Mouse (Mus musculus) forebrain, embryonic 15.5 days (tissue): ENCODE measurements at regions not wholly inside any gene's neighbourhood (a gene's known extent, or its start where the extent isn't known, plus 50 kb on each side); places are given as distances from the start of the nearest gene placed in this dataset.

ENCODE experiments used
- ATAC-seq: fragments of 200-750 bp; cut with Nextera tagmentation; replicated peaks from 2 replicates; pipeline ENCODE4 v1.8.0; 2017; ENCODE audit warnings: mild to moderate bottlenecking, moderate TSS enrichment, moderate library complexity
- H3K27ac ChIP-seq: fragments of 300-500 bp; sonication (generic); replicated peaks from 2 replicates; pipeline ENCODE4 v1.5.1; 2015; ENCODE audit warnings: mild to moderate bottlenecking, inconsistent platforms
- H3K27me3 ChIP-seq: fragments of 300-500 bp; sonication (generic); 2 replicates; pipeline ENCODE4 v1.6.1; 2015; ENCODE audit warnings: inconsistent platforms
- H3K36me3 ChIP-seq: fragments of 300-500 bp; sonication (generic); 2 replicates; pipeline ENCODE4 v1.6.1; 2015; ENCODE audit warnings: mild to moderate bottlenecking, inconsistent platforms
- H3K4me1 ChIP-seq: fragments of 300-500 bp; sonication (generic); 2 replicates; pipeline ENCODE4 v1.6.1; 2015; ENCODE audit warnings: inconsistent platforms
- H3K4me2 ChIP-seq: fragments of 300-500 bp; sonication (generic); replicated peaks from 2 replicates; pipeline ENCODE4 v1.6.1; 2015; ENCODE audit warnings: mild to moderate bottlenecking, inconsistent platforms
- H3K4me3 ChIP-seq: fragments of 300-500 bp; sonication (generic); 2 replicates; pipeline ENCODE4 v1.5.1; 2015; ENCODE audit warnings: mild to moderate bottlenecking, inconsistent platforms
- H3K9ac ChIP-seq: fragments of 300-500 bp; sonication (generic); replicated peaks from 2 replicates; pipeline ENCODE4 v1.6.1; 2015; ENCODE audit warnings: mild to moderate bottlenecking, inconsistent platforms
- H3K9me3 ChIP-seq: fragments of 300-500 bp; sonication (generic); 2 replicates; pipeline ENCODE4 v1.6.1; 2016; ENCODE audit warnings: inconsistent platforms
- WGBS: fragments of 180-500 bp; shearing (Covaris S2); methylation state at CpG from one replicate; pipeline ENCODE4 v1.1.7; 2015; ENCODE audit warnings: mixed read lengths; 5-methylcytosine and 5-hydroxymethylcytosine counted together

DNA sequence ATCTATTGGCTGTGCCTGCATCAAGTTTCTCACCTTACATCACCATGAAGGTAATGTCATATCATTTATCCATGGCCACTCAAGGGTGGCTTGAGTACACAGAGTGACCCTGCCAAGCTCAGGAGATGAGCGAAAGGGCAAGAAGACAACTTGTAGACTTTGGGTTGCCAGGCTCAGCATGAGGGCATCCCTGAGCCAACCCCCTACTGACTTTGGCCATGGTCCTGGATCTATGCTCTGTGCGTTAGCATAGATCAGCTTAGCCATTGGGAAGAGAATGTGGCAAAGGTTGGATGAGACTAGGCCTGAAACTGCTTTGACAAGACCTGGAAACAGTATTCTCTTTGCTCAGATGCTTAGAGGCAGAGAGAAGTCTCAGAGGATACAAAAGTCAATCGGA, 54.3 kb upstream of the Bcl6 start:
- no peak overlapping the region for H3K9ac ChIP-seq
- H3K27me3 ChIP-seq: no peaks in the 10 kb centered on the region
- H3K4me3 ChIP-seq: no peak overlapping the region
- WGBS: 87% methylated on average over 3 of the region's 3 CpGs
- no peaks in the 10 kb centered on the region for H3K4me1 ChIP-seq
- no peaks in the 10 kb centered on the region for H3K36me3 ChIP-seq
- H3K27ac ChIP-seq: no peak overlapping the region
- no peaks in the 10 kb centered on the region for H3K9me3 ChIP-seq
- no peak overlapping the region for H3K4me2 ChIP-seq
- no peak for ATAC-seq

DNA sequence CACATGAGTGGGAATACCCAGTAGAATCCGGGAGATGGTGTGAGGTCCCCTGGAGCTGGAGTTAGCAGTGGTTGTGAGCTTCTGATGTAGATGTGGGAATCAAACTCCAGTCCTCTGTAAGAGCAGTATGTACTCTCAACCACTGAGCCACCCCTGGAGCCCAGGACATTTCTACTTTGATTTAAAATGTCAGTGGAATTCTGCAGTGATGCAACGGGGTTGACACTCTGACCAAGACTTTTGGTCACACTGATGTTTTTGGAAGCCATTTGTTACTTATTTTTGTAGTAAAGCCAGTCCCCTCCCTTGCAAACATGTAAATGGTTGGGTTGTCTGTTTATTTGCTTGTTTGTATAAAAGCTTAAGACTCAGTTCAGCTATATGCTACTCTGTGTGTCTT, 53.6 kb upstream of the Bcl6 start:
- H3K27me3 ChIP-seq: no peaks in the 10 kb centered on the region
- ATAC-seq: no peak
- WGBS: 92% methylated on average over 2 of the region's 2 CpGs

DNA sequence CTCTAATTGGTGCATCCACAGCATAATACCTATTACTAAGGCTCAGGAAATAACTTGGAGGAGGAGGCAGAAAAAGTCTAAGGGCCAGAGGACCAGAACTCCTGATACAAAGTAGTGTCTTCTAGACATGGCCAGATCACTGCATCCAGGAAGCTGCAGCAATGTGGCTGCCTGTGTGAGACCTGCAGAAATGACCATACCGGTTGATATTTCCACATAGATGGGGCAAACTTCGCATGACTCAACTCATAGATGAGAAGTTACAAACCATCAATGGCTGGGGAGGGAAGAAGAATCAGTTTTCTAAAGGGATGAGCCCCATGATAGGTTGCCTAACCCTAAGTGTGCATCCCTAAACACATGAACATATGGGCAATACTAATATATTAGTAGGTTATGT, 52.8 kb upstream of the Bcl6 start:
- Histone ChIP-seq H3K9me3 (no peaks in the 10 kb centered on the region), H3K4me3 (no peak overlapping the region), H3K27ac (no peak overlapping the region), H3K4me1 (no peaks in the 10 kb centered on the region), H3K36me3 (no peaks in the 10 kb centered on the region), H3K4me2 (no peak overlapping the region), H3K27me3 (no peaks in the 10 kb centered on the region), H3K9ac (no peak overlapping the region)
- 84% methylated on average over 2 of the region's 2 CpGs for WGBS
- ATAC-seq: no peak

More for the DNA sequence above, 53.6 kb upstream of the Bcl6 start:
- H3K4me2 ChIP-seq: no peak overlapping the region
- H3K9me3 ChIP-seq: no peaks in the 10 kb centered on the region
- no peaks in the 10 kb centered on the region for H3K36me3 ChIP-seq
- no peak overlapping the region for H3K9ac ChIP-seq
- no peak overlapping the region for H3K27ac ChIP-seq
- no peak overlapping the region for H3K4me3 ChIP-seq
- H3K4me1 ChIP-seq: no peaks in the 10 kb centered on the region

DNA sequence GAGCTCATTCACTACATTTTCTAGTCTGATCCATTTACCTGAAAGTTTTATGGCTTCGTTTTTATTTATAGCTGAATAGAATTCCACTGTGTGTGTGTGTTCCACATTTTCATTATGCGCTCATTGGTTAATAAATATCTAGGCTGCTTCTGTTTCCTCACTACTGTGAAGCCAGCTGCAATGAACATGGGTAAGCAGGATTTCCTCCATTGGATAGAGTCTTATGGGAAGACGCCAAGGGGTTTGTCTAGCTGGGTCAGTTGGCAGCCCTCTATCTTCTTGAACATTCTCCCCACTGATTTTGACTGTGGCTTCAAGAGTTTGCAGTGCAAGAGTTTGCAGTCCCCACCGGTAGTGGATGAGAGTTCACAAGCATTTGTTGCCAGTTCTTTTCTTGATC, 51.1 kb upstream of the Bcl6 start:
- H3K27ac ChIP-seq: no peak overlapping the region
- no peaks in the 10 kb centered on the region for H3K36me3 ChIP-seq
- no peaks in the 10 kb centered on the region for H3K9me3 ChIP-seq
- no peak overlapping the region for H3K9ac ChIP-seq
- H3K4me3 ChIP-seq: no peak overlapping the region
- 93% methylated on average over 4 of the region's 4 CpGs for WGBS
- no peaks in the 10 kb centered on the region for H3K27me3 ChIP-seq
- H3K4me2 ChIP-seq: no peak overlapping the region
- ATAC-seq: no peak
- no peaks in the 10 kb centered on the region for H3K4me1 ChIP-seq
